Mouse (Mus musculus) T-helper 2 cell (primary cell): Measurements from ENCODE around the gene Usp48.
"Not testable (repeated sequence)": the region's sequence is repeated elsewhere in the genome, so short reads cannot be mapped to it uniquely, and the experiment has no call there.

ENCODE experiments used
- in situ Hi-C: fragments of 300-600 bp; cut with MboI, MseI; formaldehyde crosslinking; loops from one replicate; pipeline ENCODE4 v1.15.1; 2025; ENCODE audit warnings: high pct_unique_total_duplicates

The Usp48 gene

DNA sequence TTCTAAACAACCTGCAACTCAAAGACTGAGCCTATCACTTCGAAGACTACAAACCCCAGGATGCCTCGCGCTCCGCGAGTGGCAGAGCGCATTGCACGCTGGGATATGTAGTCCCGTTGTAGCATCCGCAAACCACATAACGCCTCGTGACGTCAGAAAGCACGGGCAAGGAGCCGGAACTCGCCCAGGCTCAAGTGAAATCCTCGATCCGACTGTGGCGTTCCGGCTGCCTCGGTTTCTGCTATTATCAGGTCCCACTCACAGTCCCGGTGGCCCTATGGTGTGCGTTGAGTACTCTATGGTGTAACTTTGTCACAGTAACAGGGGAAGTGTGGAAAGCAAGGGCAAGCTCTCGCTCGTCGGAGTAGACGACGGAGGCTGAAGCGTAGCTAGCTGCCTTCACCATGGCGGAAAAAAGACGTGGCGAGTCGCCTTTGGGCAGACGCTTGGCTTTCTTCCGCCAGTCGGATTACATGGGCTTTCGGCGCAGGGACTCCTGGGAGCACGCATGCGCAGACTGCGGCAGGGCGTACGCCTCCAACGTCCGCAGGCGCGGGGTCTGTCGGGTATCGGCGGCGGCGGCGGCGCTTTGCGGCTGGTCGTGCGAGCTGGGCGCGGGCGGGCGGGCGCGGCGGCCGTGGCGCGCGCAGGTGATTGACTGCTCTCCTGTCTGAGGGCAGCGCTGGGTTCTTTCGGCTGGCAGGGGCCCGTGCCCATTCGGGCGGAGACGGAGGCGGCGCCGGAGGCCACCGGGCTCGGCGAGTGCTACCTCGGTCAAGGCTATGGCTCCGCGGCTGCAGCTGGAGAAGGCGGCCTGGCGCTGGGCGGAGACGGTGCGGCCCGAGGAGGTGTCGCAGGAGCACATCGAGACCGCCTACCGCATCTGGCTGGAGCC is at the start of gene Usp48:
TSS of gene Usp48 (plus strand) at position 155 of the 895 bp plus-strand sequence.
- in situ Hi-C loops, result no loop called here

DNA sequence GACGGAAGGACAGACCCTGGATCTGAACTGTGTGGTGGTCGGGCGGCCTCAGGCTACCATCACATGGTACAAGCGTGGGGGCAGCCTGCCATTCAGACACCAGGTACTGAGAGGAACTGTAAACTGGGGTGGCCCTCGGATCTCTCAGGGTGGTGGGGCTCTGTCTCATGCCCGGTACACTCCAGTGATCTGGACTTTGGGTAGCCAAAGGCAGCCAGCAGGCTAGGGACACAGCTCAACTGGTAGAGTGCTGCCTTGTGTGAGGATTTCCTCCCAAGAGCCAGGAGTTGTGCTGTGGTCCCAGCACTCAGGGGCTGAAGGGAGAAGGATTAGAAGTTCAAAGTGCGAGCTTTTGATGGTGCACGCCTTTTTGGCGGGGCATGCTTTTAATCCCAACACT is 48.0 kb upstream of the Usp48 start:
- in situ Hi-C loops, result loop anchor here (5.0 kb wide), 1 partner anchor 98 kb away; no protein-coding TSS in a partner anchor

DNA sequence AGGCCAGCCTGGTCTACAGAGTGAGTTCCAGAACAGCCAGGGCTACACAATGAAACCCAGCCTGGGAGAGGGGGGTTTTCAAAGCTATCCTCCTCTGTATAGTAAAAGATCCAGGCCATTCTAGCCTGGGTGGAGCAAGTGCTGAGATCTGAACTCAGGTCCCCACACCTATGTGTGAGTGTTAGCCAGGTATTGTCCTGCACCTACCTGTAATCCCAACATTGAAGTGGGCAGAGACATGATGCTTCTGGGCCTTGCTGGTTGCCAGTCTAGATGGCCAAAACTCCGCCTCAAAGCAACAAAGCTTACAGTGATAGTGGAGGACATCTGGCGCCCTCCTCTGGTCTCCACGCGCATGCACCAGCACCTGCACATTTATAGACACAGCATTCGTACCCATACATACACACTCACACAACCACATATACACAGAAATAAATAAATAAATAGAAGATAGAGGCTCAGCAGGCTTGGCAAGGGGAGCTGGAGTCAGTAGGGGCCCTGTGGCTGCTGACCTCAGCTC is 47.5 kb upstream of the Usp48 start:
- in situ Hi-C loops, result loop anchor here (5.0 kb wide), 1 partner anchor 99 kb away; no protein-coding TSS in a partner anchor

DNA sequence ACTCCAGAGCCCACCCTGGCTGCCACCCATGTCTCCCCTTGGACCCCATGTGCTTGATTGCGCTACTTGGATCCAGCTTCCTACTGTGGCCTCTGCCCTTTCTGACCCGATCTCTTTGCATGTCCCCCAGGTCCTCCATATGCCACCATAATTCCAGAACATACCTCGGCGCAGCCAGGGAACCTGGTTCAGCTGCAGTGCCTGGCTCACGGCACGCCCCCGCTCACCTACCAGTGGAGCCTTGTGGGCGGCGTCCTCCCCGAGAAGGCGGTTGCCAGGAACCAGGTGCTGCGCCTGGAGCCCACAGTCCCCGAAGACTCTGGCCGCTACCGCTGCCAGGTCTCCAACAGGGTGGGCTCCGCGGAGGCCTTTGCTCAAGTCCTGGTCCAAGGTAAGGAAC is 40.1 kb upstream of the Usp48 start:
- in situ Hi-C loops, result no loop called here

DNA sequence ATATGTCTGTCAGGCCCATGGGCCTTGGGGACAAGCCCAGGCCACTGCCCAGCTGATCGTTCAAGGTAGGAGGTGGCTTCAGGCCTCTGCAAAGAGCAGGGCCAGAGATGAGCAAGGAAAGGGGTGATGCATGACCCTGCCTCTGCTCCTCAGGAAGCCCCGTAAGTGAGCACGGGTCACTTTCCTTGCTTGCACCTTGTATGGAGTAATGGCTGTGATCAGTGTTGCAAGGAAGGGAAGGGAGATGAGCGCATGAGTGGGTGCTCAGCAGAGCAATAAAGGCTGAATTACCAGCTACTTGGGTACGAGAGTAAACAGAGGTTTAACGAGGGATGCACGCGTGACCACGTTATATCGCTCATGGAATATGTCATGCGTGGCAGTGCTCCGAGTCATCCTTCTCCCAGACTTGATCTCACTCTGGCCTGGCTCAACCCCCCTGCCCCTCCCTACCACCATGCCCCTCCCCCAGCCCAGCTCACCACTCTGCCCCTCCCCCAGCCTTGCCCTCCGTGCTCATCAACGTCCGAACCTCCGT is 36.8 kb upstream of the Usp48 start:
- in situ Hi-C loops, result no loop called here

DNA sequence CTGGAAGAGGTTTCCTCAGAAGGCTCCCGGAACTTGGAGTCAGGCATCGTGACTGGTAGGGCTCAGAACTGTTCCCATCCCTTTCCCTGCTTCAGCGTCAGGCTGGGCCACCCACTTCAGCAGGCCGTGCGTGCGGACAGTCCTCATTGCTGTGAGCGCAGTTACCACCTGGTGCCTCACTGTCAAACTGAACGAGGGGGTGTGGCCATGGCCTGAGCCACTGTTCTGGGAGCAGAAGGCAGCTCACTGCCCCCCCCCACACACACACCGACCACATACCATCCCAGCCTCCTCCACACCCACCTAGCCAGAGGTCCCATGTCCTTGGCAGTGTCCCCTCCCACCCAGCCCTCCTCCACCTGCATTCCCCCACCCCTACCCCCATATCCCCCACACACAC is 23.7 kb upstream of the Usp48 start:
- in situ Hi-C loops, result no loop called here

DNA sequence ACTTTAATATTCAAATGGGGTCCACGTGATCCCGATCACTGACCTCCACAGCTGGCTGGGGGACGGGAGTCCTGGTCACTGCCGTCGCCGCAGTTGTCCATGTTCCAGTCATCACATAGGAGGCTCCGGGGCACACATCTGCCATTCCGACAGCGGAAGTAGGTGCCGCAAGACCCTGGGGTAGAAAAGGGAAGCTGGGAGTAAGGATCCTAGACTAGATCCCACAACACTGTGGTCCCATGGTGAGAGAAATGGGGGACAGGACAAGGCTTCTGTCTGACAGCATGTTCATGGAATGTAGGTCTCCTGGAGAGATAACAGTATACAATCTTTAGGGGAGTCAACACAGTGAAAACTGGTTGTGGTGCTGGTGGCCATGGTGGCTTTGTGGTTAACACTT is 19.1 kb upstream of the Usp48 start, which contains the start of gene Ldlrad2:
TSS of gene Ldlrad2 (minus strand) at position 101 of the 400 bp plus-strand sequence.
- in situ Hi-C loops, result no loop called here

DNA sequence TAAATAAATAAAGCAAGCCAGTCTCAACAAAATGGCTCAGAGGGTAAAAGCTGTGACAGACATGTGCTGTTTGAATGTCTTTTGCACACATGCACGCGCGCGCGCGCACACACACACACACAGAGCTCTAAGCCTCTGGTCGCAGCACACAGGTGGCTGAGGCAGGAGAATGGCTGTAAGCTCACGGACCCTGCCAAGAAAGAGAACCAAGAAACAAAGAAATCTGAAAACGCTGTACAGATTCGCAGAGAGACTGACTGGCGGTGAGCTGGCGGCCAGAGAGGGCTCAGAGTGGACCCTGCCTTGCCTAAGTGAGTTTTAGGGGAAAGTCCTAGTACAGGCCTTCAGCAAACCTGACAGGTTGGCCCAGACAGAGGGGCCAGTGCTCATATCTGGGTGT is 16.1 kb upstream of the Usp48 start:
- in situ Hi-C loops, result no loop called here

DNA sequence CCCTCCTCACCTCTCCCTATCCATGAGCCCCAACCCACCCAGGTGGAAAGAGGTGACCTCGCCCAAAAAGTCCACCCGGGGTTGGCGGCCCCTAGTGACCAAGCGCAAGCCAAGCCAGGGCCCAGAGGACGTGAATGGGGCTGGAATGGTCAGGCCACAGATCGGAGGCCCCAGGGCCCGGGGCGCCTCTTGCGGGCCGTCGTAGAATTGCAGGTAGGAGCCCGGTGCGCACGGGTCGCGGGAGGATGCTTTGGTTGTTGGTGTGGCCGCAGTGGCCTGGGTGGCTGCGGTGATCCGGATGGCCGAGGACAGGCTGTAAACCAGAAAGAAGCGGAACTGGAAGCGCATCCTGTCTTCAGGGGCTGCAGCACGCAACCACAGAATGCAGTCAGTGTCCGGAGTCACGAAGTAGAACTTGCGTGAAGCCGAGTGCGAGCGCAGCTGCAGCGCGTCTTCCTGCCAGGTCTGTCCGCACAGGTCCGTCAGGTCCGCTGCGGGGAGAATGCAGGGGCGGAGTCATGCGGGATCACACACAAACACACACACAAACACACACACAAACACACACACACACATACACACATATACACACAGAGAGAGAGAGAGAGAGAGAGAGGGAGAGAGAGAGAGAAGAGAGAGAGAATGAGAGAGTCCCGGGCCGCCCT is 15.2 kb upstream of the Usp48 start:
- in situ Hi-C loops, result no loop called here

DNA sequence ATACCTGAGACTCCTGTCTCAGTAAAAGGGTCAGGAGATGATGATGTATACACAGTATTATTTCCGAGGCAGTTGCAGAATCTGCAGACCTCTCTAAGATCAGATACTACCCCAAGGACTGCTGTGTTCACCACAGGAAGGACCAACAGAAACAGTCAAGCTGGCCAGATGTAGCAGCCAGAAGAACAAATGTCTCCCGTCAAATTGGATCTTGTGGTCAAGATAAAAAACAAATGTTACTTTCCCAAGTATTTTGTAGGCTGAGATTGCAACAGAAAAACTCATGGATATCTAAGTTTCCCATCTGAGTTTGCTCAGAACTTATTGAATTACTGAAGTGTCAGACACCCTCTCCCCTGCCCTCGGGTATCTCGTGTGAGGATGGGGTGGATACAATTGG is 13.8 kb upstream of the Usp48 start:
- in situ Hi-C loops, result no loop called here

DNA sequence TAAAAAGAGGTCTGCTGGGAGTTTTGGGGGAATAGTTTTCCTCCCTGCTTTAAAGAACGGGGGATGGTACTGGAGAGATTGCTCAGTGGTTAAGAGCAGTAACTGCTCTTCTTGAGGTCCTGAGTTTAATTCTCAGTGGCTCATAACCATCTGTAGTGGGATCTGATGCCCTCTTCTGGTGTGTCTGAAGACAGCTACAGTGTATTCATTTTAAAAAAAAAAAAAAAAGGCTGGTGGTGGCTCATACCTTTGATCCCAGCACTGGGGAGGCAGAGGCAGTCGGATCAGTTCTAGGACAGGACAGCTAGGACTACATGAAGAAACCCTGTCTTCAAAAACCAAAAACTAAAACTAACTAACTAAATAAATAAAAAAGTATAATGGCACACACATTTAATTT is 13.3 kb upstream of the Usp48 start:
- in situ Hi-C loops, result no loop called here

DNA sequence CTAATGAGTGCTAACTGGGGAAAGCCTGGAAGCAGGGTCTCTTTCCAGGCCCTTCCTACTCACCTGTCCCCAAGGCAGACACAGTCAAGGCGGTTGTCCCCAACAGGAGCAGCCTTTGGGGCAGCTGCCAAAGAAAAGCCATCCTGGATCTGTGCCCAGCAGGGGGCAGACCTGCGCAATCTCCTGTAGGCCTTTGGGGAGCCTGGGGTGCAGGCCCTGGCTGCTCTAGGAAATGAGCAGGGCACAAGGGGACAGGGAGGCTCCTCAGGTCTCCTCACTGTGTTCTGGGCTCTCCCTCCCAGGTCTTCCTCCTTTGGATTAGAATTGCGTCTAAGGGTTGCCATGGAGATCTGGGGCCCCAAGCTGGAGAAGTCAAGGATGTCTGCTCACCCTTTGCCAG is 11.7 kb upstream of the Usp48 start:
- in situ Hi-C loops, result no loop called here

DNA sequence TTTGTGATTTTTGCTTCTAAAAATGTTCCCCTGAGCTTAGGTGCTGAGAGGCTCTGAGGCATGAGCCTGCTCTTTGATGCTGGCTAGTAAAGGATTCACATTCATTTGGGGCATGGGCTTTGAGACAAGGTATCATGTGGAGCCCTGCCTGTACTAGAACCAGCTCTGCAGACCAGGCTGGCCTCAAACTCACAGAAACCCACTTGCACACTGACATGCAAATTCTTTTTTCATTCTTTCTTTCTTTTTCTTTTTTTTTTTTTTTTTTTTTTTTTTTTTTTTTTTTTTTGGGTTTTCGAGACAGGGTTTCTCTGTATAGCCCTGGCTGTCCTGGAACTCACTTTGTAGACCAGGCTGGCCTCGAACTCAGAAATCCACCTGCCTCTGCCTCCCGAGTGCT is 4.5 kb upstream of the Usp48 start:
- in situ Hi-C loops, result not testable (repeated sequence)

DNA sequence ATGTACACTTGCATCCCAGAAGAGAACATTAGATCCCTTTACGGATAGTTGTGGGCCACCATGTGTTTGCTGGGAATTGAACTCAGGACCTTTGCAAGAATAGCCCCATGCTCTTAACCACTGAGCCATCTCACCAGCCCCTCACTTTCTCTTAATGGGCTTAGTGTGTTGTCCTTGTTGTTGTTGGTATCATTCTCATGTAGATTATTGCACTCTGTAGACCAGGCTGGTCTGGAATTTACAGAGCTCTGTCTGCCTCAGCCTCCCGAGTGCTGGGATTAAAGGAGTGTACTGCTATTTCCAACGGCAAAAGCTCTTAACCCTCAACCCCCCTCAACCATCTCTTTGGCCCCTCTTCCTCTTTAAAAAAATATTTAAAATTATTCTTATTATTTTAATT is 4.0 kb upstream of the Usp48 start:
- in situ Hi-C loops, result no loop called here

DNA sequence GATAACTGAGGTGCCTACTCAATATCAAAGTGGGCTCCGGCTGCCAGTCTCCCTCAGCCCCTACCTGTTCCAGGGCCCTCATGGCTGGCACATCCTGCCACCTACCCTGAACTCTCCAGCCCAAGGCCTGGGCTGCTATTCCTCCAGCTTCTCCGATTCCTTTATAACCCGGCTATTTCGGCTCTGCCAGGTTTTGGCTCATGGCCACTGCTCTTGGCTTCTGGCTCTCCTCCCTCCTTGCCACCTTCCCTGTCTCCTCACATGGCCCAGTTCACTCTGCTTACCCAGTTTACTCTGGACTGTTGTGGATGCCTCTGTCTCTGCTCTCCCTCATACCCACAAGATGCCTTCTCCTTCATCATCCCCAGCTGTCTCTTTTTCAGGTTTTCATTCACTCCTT is 2.6 kb upstream of the Usp48 start:
- in situ Hi-C loops, result no loop called here

DNA sequence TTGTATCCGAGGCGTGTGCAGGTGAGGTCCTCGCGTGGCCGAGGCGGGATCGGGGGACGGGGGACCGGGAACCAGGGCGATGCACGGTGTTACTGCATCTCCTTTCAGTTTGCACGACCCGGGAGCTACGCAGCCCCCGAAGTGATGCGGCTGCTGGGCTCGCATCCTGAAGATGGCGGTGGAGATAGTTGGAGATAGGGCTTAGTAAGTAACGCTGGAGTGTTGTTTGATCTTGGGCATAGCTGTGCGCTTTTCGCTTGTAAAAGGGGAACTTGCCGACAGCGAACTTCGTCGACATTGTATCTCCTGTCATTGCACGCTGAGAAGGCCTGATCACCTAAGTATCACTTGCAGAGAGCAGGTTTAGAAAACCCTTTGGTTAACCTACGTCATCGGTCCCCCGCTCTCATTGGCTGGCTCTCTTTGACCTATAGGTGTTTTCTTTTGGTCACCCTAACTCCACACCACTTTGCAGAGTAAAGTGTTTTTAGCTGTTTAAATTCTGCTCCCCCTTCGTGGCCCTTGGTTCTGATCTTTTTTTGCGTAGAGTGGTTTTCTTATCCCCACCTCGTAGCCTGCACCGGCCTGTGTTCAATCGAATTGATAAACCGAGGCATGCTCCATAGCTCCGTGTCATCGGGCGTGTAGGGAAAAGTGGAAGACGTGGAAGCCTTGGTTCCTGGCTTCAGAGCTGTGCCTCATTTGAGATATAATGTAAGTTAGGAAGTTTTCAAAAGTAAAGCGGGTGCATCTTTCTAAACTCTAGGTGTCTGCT is 1.1 kb downstream of the Usp48 start:
- in situ Hi-C loops, result no loop called here

DNA sequence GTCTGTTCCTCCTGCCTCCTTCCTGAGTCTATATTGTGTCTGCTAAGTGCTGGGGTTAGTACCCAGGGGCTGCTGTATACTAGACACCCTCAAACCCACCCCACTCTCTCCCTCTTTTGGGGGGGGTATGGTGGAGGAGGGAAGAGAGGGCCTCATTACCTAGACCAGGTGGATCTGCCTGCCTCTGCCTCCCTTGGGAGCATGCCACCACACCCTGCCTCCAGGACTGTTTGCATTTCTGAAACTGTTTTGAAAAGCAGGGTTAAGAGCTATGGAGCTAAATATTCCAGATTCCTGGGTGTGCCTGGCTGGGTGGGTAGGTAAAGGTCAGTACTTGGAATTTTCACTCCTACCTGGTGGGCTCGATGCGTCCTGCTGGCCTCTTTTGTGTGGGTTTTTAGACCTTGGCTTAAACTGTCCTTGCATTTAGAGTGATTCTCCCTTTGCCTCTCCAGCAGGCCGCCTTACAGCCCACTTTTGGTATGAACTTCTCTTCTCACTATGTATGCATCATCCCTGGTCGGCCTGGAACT is 3.6 kb downstream of the Usp48 start:
- in situ Hi-C loops, result no loop called here

DNA sequence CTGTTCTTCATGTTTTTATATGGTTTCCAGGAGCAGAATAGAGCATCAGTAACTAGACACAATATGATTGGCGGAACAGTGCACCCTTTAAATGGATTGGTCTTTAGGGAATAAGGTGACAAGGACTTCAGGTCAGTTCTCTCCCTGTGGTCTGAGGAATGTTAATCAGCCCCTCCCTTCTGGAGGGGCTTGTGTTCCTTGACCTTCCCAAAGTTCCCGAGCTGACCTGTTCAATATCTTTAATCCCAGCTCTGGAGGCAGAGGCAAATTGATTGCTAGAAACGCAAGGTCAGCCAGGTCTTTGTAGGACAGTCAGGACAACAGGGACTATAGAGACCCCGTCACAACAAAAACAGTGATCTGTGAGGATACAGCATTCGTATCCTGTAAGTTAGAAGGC is 5.0 kb downstream of the Usp48 start:
- in situ Hi-C loops, result no loop called here

DNA sequence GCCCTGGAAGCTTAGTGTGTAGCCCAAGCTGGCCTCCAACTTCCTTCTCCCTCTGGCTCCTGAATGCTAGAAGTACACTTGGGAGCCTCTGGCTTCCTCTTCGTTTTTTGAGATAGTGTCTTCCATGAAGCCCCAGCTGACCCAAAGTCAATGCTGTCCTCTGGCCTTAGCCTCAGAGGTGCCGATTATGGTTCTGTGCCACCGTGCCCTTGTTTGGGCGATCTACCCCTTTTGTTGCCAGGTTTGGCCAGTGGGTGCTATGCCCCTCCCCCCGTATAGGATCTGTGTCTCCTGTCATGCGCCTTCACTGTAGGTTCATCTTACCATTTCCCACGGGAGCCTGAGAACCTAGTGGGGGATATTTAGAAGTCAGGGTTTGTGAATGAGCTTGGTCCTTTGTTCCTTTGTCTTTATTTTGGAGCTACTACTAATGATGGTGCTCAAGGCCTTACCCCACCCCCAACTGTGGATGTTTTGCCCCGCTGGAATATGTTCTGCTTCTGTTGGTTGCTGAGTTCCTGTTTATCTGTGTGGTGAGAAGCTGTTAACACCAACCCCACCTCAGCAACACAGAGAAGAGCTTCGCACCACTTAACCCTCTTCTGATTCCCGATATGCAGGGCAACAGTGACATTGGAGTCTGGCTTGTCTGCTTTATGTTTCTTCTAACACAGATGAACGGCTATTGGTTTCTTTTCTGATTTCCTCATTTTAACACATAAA is 10.1 kb downstream of the Usp48 start:
- in situ Hi-C loops, result no loop called here

DNA sequence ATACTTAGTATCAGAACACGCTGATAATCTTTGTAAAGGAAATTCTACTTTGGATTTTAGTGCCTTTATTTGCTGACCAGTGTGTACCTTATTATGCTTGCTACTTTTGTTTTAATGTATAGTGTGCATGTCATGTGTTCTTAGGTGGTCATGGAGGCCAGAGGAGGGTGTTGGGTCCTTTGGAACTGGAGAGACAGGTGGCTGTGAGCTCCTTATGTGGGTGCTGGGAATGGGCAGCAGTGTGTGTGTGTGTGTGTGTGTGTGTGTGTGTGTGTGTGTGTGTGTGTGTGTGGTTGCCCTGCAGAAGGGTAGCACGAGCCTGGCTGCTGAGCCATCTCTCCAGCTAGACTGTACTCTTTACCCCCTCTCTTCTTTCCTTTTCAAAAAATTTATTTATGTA is 13.5 kb downstream of the Usp48 start:
- in situ Hi-C loops, result no loop called here

DNA sequence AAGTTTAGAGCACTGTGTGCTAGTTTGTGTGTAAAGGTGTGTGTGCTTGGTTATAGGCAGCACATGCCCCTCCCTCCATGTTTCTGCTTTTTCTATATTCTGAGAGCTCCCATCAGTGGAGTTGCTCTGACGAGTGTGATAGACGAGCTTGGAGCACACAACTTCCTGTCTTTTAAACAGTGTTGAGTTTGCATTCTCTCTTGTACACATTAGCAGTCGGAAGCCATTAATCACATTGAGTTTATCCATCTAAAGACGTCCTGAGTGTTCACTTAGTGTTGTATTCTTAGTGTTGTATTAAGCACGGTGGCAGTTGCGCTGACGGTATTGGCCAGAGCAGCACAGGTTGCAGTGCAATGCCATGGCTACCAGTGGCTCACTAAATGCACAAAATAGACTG is 15.7 kb downstream of the Usp48 start:
- in situ Hi-C loops, result no loop called here
